Mouse (Mus musculus) myocyte (in vitro differentiated cells): Measurements from ENCODE around the gene Ap1m2. TPM values are rescaled to one million over a fixed set of nuclear protein-coding genes. Genes with fewer than 3 reads are reported as not detected.

Experiments
- H3K27me3 ChIP-seq: one replicate; pipeline ENCODE4 v1.6.1; 2011; ENCODE audit not compliant: control insufficient read depth, insufficient read depth, insufficient read length
- H3K36me3 ChIP-seq: one replicate; pipeline ENCODE4 v1.6.1; 2011; ENCODE audit not compliant: control insufficient read depth, insufficient read depth
- H3K4me2 ChIP-seq: one replicate; pipeline ENCODE4 v1.6.1; 2011; ENCODE audit warnings: low read depth, control low read depth
- H3K4me3 ChIP-seq: one replicate; pipeline ENCODE4 v1.5.1; 2011; ENCODE audit warnings: mild to moderate bottlenecking, control low read depth, moderate library complexity
- H3K79me2 ChIP-seq: one replicate; pipeline ENCODE4 v1.6.1; 2011; ENCODE audit not compliant: control insufficient read depth, insufficient read depth
- H3ac ChIP-seq: one replicate; pipeline ENCODE4 v1.6.1; 2011; ENCODE audit not compliant: control insufficient read depth, insufficient read length
- CEBPB ChIP-seq: IDR thresholded peaks from 2 replicates; pipeline ENCODE4 v1.6.1; 2011; ENCODE audit warnings: mild to moderate bottlenecking, moderate library complexity; ENCODE audit not compliant: poor library complexity, insufficient read depth, severe bottlenecking
- E2F4 ChIP-seq: IDR thresholded peaks from one replicate; pipeline ENCODE4 v1.6.1; 2011; ENCODE audit warnings: mild to moderate bottlenecking, control low read depth, moderate library complexity; ENCODE audit not compliant: insufficient read depth
- MAX ChIP-seq: IDR thresholded peaks from one replicate; pipeline ENCODE4 v1.6.1; 2011; ENCODE audit warnings: low read depth, mild to moderate bottlenecking, control low read depth
- MYOD1 ChIP-seq, 3 experiments: IDR thresholded peaks; one replicate each; pipeline ENCODE4 v1.6.1; 2011; ENCODE audit warnings: control low read depth in 2 of 3, low read depth in 2 of 3, mild to moderate bottlenecking in 2 of 3, moderate library complexity in 1 of 3; ENCODE audit not compliant: insufficient read length in 2 of 3, control insufficient read depth in 1 of 3
- MYOG ChIP-seq, 3 experiments: IDR thresholded peaks; one replicate each; pipeline ENCODE4 v1.6.1; 2011; ENCODE audit warnings: control low read depth in 2 of 3, low read depth in 2 of 3, mild to moderate bottlenecking in 2 of 3; ENCODE audit not compliant: insufficient read length in 2 of 3, control insufficient read depth in 1 of 3, insufficient read depth in 1 of 3
- POLR2A ChIP-seq: IDR thresholded peaks from one replicate; pipeline ENCODE4 v1.6.1; 2011; ENCODE audit warnings: low read depth, mild to moderate bottlenecking, control low read depth, moderate library complexity; ENCODE audit not compliant: insufficient read length
- POLR2AphosphoS2 ChIP-seq: IDR thresholded peaks from one replicate; pipeline ENCODE4 v1.6.1; 2011; ENCODE audit warnings: low read depth, control low read depth; ENCODE audit not compliant: insufficient read length
- REST ChIP-seq: IDR thresholded peaks from one replicate; pipeline ENCODE4 v1.6.1; 2011; ENCODE audit warnings: mild to moderate bottlenecking, control low read depth, moderate library complexity; ENCODE audit not compliant: insufficient read depth, insufficient read length
- SRF ChIP-seq: IDR thresholded peaks from one replicate; pipeline ENCODE4 v1.6.1; 2011; ENCODE audit warnings: low read depth; ENCODE audit not compliant: control insufficient read depth, insufficient read length
- TCF12 ChIP-seq: IDR thresholded peaks from one replicate; pipeline ENCODE4 v1.6.1; 2011; ENCODE audit warnings: mild to moderate bottlenecking, control low read depth; ENCODE audit not compliant: poor library complexity, insufficient read depth, severe bottlenecking
- TCF3 ChIP-seq: IDR thresholded peaks from one replicate; pipeline ENCODE4 v1.6.1; 2011; ENCODE audit warnings: low read depth, control low read depth; ENCODE audit not compliant: insufficient read length
- USF1 ChIP-seq: IDR thresholded peaks from one replicate; pipeline ENCODE4 v1.6.1; 2011; ENCODE audit warnings: low read depth, mild to moderate bottlenecking, control low read depth, moderate library complexity
- polyA plus RNA-seq: library from polyadenylated mRNA; unstranded; fragments of >200 nt; fragmentation: generic; extraction: Trizol; gene quantifications from one replicate; pipeline ENCODE4 v1.2.1, GENCODE M21; 2012; ENCODE audit warnings: missing spikeins

Gene Ap1m2
- polyA plus RNA-seq, 1 experiment = not detected

GRCm38 (mm10) chr9:21351178-21351577 lies 39.0 kb upstream of the Ap1m2 start:
- no peak overlapping the region for H3K4me3 ChIP-seq
- H3K79me2 ChIP-seq = no peaks in the 10 kb centered on the region
- TF ChIP-seq TCF12 = no peak
- no peak for TF ChIP-seq TCF3
- TF ChIP-seq MAX = no peak
- no peak for TF ChIP-seq REST
- no peak for TF ChIP-seq USF1
- no peak for TF ChIP-seq POLR2A
- no peak for TF ChIP-seq MYOD1 (IDR thresholded peaks at IDR 0.05; ENCODE audit: control insufficient read depth in 1 of 3, insufficient read length in 2 of 3, low read depth in 2 of 3)
- TF ChIP-seq CEBPB = no peak
- no peak for TF ChIP-seq SRF
- no peak for TF ChIP-seq E2F4
- no peak for TF ChIP-seq MYOG (IDR thresholded peaks at IDR 0.05; ENCODE audit: control insufficient read depth in 1 of 3, insufficient read depth in 1 of 3, insufficient read length in 2 of 3, low read depth in 2 of 3)
- H3K27me3 ChIP-seq = no peaks in the 10 kb centered on the region
- H3ac ChIP-seq = no peak overlapping the region
- no peak overlapping the region for H3K4me2 ChIP-seq
- H3K36me3 ChIP-seq = peaks cover 33% of the 10 kb centered on the region

GRCm38 (mm10) chr9:21348152-21348551 lies 36.0 kb upstream of the Ap1m2 start:
- H3K4me3 ChIP-seq = no peak overlapping the region
- no peaks in the 10 kb centered on the region for H3K27me3 ChIP-seq
- H3K36me3 ChIP-seq = peaks cover 45% of the 10 kb centered on the region

GRCm38 (mm10) chr9:21346627-21347365 lies 34.7 kb upstream of the Ap1m2 start:
- TF ChIP-seq POLR2AphosphoS2 = no peak
- TF ChIP-seq MYOD1 (IDR thresholded peaks at IDR 0.05; ENCODE audit: control insufficient read depth in 1 of 3, insufficient read length in 2 of 3, low read depth in 2 of 3) = no peak
- TF ChIP-seq REST = no peak
- no peak for TF ChIP-seq TCF12
- no peak for TF ChIP-seq MYOG (IDR thresholded peaks at IDR 0.05; ENCODE audit: control insufficient read depth in 1 of 3, insufficient read depth in 1 of 3, insufficient read length in 2 of 3, low read depth in 2 of 3)
- no peak for TF ChIP-seq SRF
- no peak for TF ChIP-seq MAX
- no peak for TF ChIP-seq E2F4
- no peak for TF ChIP-seq POLR2A
- no peak for TF ChIP-seq USF1
- Histone ChIP-seq H3K36me3 (peaks cover 43% of the 10 kb centered on the region), H3K27me3 (no peaks in the 10 kb centered on the region), H3K4me2 (no peak overlapping the region), H3K4me3 (no peak overlapping the region), H3ac (no peak overlapping the region), H3K79me2 (peaks cover 1% of the 10 kb centered on the region)

More at GRCm38 (mm10) chr9:21348152-21348551, 36.0 kb upstream of the Ap1m2 start:
- no peak overlapping the region for H3ac ChIP-seq
- no peak overlapping the region for H3K4me2 ChIP-seq
- TF ChIP-seq POLR2A (no peak), MYOG (IDR thresholded peaks at IDR 0.05; ENCODE audit: control insufficient read depth in 1 of 3, insufficient read depth in 1 of 3, insufficient read length in 2 of 3, low read depth in 2 of 3) (no peak), TCF12 (no peak), CEBPB (no peak), MYOD1 (IDR thresholded peaks at IDR 0.05; ENCODE audit: control insufficient read depth in 1 of 3, insufficient read length in 2 of 3, low read depth in 2 of 3) (no peak), POLR2AphosphoS2 (no peak), MAX (no peak), E2F4 (no peak), TCF3 (no peak), USF1 (no peak), REST (no peak), SRF (no peak)
- H3K79me2 ChIP-seq = no peaks in the 10 kb centered on the region

- peak overlapping the region; percentile 93 for H3K4me2 ChIP-seq
- H3K79me2 ChIP-seq = peaks cover 41% of the 10 kb centered on the region
- no peak overlapping the region for H3ac ChIP-seq
- no peak overlapping the region for H3K4me3 ChIP-seq
- no peaks in the 10 kb centered on the region for H3K27me3 ChIP-seq
- TF ChIP-seq TCF12 (no peak), POLR2AphosphoS2 (no peak), MAX (no peak), MYOD1 (IDR thresholded peaks at IDR 0.05; ENCODE audit: control insufficient read depth in 1 of 3, insufficient read length in 2 of 3, low read depth in 2 of 3) (no peak), REST (no peak)
- H3K36me3 ChIP-seq = peaks cover 33% of the 10 kb centered on the region
These were observed 28.3 kb upstream of the Ap1m2 start for GRCm38 (mm10) chr9:21340411-21340810.

GRCm38 (mm10) chr9:21337652-21338051 lies 25.5 kb upstream of the Ap1m2 start:
- Histone ChIP-seq H3K36me3 (peaks cover 22% of the 10 kb centered on the region), H3ac (peak overlapping the region; percentile 59), H3K4me2 (peak overlapping the region; percentile 93), H3K4me3 (peak overlapping the region; percentile 70), H3K27me3 (no peaks in the 10 kb centered on the region), H3K79me2 (peaks cover 41% of the 10 kb centered on the region)
- TF ChIP-seq REST = peak; percentile 3
- peak; percentile 98 for TF ChIP-seq POLR2A
- TF ChIP-seq TCF3 = peak; percentile 88
- TF ChIP-seq TCF12 = peak; percentile 72
- peak; percentile 78 to 95 (median 93) for TF ChIP-seq MYOG (IDR thresholded peaks at IDR 0.05; ENCODE audit: control insufficient read depth in 1 of 3, insufficient read depth in 1 of 3, insufficient read length in 2 of 3, low read depth in 2 of 3)
- TF ChIP-seq SRF = no peak
- no peak for TF ChIP-seq MAX
- TF ChIP-seq POLR2AphosphoS2 = peak; percentile 99
- TF ChIP-seq CEBPB = no peak
- TF ChIP-seq MYOD1 (IDR thresholded peaks at IDR 0.05; ENCODE audit: control insufficient read depth in 1 of 3, insufficient read length in 2 of 3, low read depth in 2 of 3) = peak; percentile 67 to 100 (median 96)
